Mouse (Mus musculus) midbrain, embryonic 16.5 days (tissue): ENCODE data around the gene Dennd4a. TPM values are rescaled to one million over a fixed set of nuclear protein-coding genes. Genes with fewer than 3 reads are reported as not detected.

Experiments used
- ATAC-seq: fragments of 200-750 bp; cut with Nextera tagmentation; 2 replicates; pipeline ENCODE4 v1.8.0; 2017; ENCODE audit warnings: moderate TSS enrichment
- H3K27ac ChIP-seq: fragments of 300-500 bp; sonication (generic); 2 replicates; pipeline ENCODE4 v1.5.1; 2014; ENCODE audit warnings: mild to moderate bottlenecking, low read length, mixed read lengths
- H3K27me3 ChIP-seq: fragments of 300-500 bp; sonication (generic); 2 replicates; pipeline ENCODE4 v1.6.1; 2014; ENCODE audit warnings: low read depth, low read length, mixed read lengths; ENCODE audit not compliant: control insufficient read depth, insufficient read depth
- H3K36me3 ChIP-seq: fragments of 300-500 bp; sonication (generic); 2 replicates; pipeline ENCODE4 v1.6.1; 2014; ENCODE audit warnings: mild to moderate bottlenecking, low read length, moderate library complexity, mixed read lengths; ENCODE audit not compliant: control insufficient read depth, insufficient read depth
- H3K4me1 ChIP-seq: fragments of 300-500 bp; sonication (generic); 2 replicates; pipeline ENCODE4 v1.6.1; 2014; ENCODE audit warnings: mild to moderate bottlenecking, low read length, mixed read lengths; ENCODE audit not compliant: control insufficient read depth, insufficient read depth
- H3K4me2 ChIP-seq: fragments of 300-500 bp; sonication (generic); 2 replicates; pipeline ENCODE4 v1.6.1; 2014; ENCODE audit warnings: mild to moderate bottlenecking, low read length, mixed read lengths
- H3K4me3 ChIP-seq: fragments of 300-500 bp; sonication (generic); 2 replicates; pipeline ENCODE4 v1.5.1; 2014; ENCODE audit warnings: low read depth, mild to moderate bottlenecking, low read length, moderate library complexity, mixed read lengths
- H3K9ac ChIP-seq: fragments of 300-500 bp; sonication (generic); 2 replicates; pipeline ENCODE4 v1.6.1; 2014; ENCODE audit warnings: low read depth, low read length, mixed read lengths
- H3K9me3 ChIP-seq: fragments of 300-500 bp; sonication (generic); replicated peaks from 2 replicates; pipeline ENCODE4 v1.6.1; 2014; ENCODE audit warnings: mild to moderate bottlenecking, low read length, mixed read lengths; ENCODE audit not compliant: control insufficient read depth, poor library complexity, severe bottlenecking
- WGBS: fragments of 180-500 bp; shearing (Covaris S2); extraction: QIAGEN DNeasy Blood & Tissue Kit; methylation state at CpG from one replicate; pipeline ENCODE4 v1.1.7; 2014; 5-methylcytosine and 5-hydroxymethylcytosine counted together
- polyA plus RNA-seq: library from polyadenylated mRNA; unstranded; fragments of >200 nt; fragmentation: Nextera tagmentation; extraction: Ambion mirVana; gene quantifications from 2 replicates; pipeline ENCODE4 v1.2.1, GENCODE M21; 2015

The Dennd4a gene
- polyA plus RNA-seq, 1 experiment from 2014 or later: 9.6 TPM

- H3K27me3 ChIP-seq: no peaks in the 10 kb centered on the region
- H3K4me3 ChIP-seq: no peak overlapping the region
- peaks cover 8% of the 10 kb centered on the region for H3K4me1 ChIP-seq
- no peaks in the 10 kb centered on the region for H3K9me3 ChIP-seq
- WGBS: 86% methylated on average over 9 of the region's 9 CpGs
- no peaks in the 10 kb centered on the region for H3K36me3 ChIP-seq
- H3K27ac ChIP-seq: no peak overlapping the region
- no peak for ATAC-seq
- no peak overlapping the region for H3K4me2 ChIP-seq
- no peak overlapping the region for H3K9ac ChIP-seq
These were observed 136.4 kb downstream of the Dennd4a start for GRCm38 (mm10) chr9:64947483-64948095.

GRCm38 (mm10) chr9:64951161-64951657 lies 140.1 kb downstream of the Dennd4a start, which contains the start of gene Slc24a1:
TSS of gene Slc24a1 (minus strand) at chr9:64951607.
- Histone ChIP-seq H3K4me1 (peaks cover 11% of the 10 kb centered on the region), H3K4me3 (no peak within 1 kb of the TSS), H3K9ac (no peak within 1 kb of the TSS), H3K9me3 (no peaks in the 10 kb centered on the region), H3K4me2 (peak within 1 kb of the TSS; percentile 9; the same call in 1 of the 2 replicates), H3K36me3 (no peaks in the 10 kb centered on the region), H3K27ac (no peak within 1 kb of the TSS), H3K27me3 (no peaks in the 10 kb centered on the region)
- ATAC-seq: no peak
- 35% methylated on average over 11 of the region's 11 CpGs for WGBS

GRCm38 (mm10) chr9:64952055-64952454 lies 140.9 kb downstream of the Dennd4a start:
- H3K9ac ChIP-seq: no peak overlapping the region
- H3K9me3 ChIP-seq: no peaks in the 10 kb centered on the region
- no peaks in the 10 kb centered on the region for H3K27me3 ChIP-seq
- H3K36me3 ChIP-seq: no peaks in the 10 kb centered on the region
- ATAC-seq: peak; percentile 32; the same call in 1 of the 2 replicates
- H3K4me3 ChIP-seq: no peak overlapping the region
- H3K4me1 ChIP-seq: peaks cover 11% of the 10 kb centered on the region
- H3K27ac ChIP-seq: no peak overlapping the region
- H3K4me2 ChIP-seq: peak overlapping the region; percentile 9; the same call in 1 of the 2 replicates
- 12% methylated on average over 5 of the region's 5 CpGs for WGBS

GRCm38 (mm10) chr9:64953190-64953589 lies 142.1 kb downstream of the Dennd4a start:
- no peaks in the 10 kb centered on the region for H3K9me3 ChIP-seq
- no peaks in the 10 kb centered on the region for H3K27me3 ChIP-seq
- H3K27ac ChIP-seq: no peak overlapping the region
- H3K4me2 ChIP-seq: no peak overlapping the region
- no peaks in the 10 kb centered on the region for H3K36me3 ChIP-seq
- H3K4me3 ChIP-seq: no peak overlapping the region
- WGBS: 83% methylated on average over 7 of the region's 7 CpGs
- H3K9ac ChIP-seq: no peak overlapping the region
- ATAC-seq: no peak
- peaks cover 11% of the 10 kb centered on the region for H3K4me1 ChIP-seq

GRCm38 (mm10) chr9:64956337-64956736 lies 145.2 kb downstream of the Dennd4a start:
- no peak overlapping the region for H3K4me3 ChIP-seq
- no peak overlapping the region for H3K9ac ChIP-seq
- H3K27me3 ChIP-seq: no peaks in the 10 kb centered on the region
- no peak for ATAC-seq
- H3K36me3 ChIP-seq: no peaks in the 10 kb centered on the region
- H3K4me1 ChIP-seq: peaks cover 16% of the 10 kb centered on the region
- no peak overlapping the region for H3K27ac ChIP-seq
- peak overlapping the region; percentile 8; the same call in 1 of the 2 replicates for H3K4me2 ChIP-seq
- H3K9me3 ChIP-seq: no peaks in the 10 kb centered on the region
- 26% methylated on average over 12 of the region's 12 CpGs for WGBS

GRCm38 (mm10) chr9:64957276-64957675 lies 146.1 kb downstream of the Dennd4a start:
- ATAC-seq: no peak
- no peaks in the 10 kb centered on the region for H3K36me3 ChIP-seq
- H3K9ac ChIP-seq: no peak overlapping the region
- no peak overlapping the region for H3K4me3 ChIP-seq
- H3K27me3 ChIP-seq: no peaks in the 10 kb centered on the region
- no peak overlapping the region for H3K27ac ChIP-seq
- no peak overlapping the region for H3K4me2 ChIP-seq
- peaks cover 17% of the 10 kb centered on the region for H3K4me1 ChIP-seq
- WGBS: 88% methylated on average over 3 of the region's 3 CpGs
- no peaks in the 10 kb centered on the region for H3K9me3 ChIP-seq

GRCm38 (mm10) chr9:64960117-64960977 lies 149.2 kb downstream of the Dennd4a start, which contains the start of gene Ints14:
TSS of gene Ints14 (plus strand) at chr9:64960905.
- peaks cover 11% of the 10 kb centered on the region for H3K4me1 ChIP-seq
- WGBS: 5% methylated on average over 27 of the region's 29 CpGs
- peaks cover 8% of the 10 kb centered on the region; the same call in 1 of the 2 replicates for H3K36me3 ChIP-seq
- peak within 1 kb of the TSS; percentile 89 for H3K4me3 ChIP-seq
- H3K9ac ChIP-seq: peak within 1 kb of the TSS; percentile 95
- peak; percentile 97 for ATAC-seq
- peak within 1 kb of the TSS; percentile 89 for H3K4me2 ChIP-seq
- H3K27me3 ChIP-seq: no peaks in the 10 kb centered on the region
- H3K9me3 ChIP-seq: no peaks in the 10 kb centered on the region
- peak within 1 kb of the TSS; percentile 88 for H3K27ac ChIP-seq

- 0% methylated on average over 15 of the region's 17 CpGs for WGBS
- peak; percentile 79 for ATAC-seq
These were observed 149.8 kb downstream of the Dennd4a start for GRCm38 (mm10) chr9:64960978-64961320.

More at GRCm38 (mm10) chr9:64960978-64961320, 149.8 kb downstream of the Dennd4a start:
- Histone ChIP-seq H3K4me3 (peak overlapping the region; percentile 89), H3K27ac (peak overlapping the region; percentile 88), H3K9me3 (no peaks in the 10 kb centered on the region), H3K4me2 (peak overlapping the region; percentile 89), H3K27me3 (no peaks in the 10 kb centered on the region), H3K4me1 (peaks cover 11% of the 10 kb centered on the region), H3K36me3 (peaks cover 8% of the 10 kb centered on the region; the same call in 1 of the 2 replicates), H3K9ac (peak overlapping the region; percentile 95)
